Mouse (Mus musculus) small intestine, adult 2 months (tissue): ENCODE measurements around the gene Eif3j1.

Source experiments
- CTCF ChIP-seq: fragments of 200-500 bp; IDR thresholded peaks from 2 replicates; pipeline ENCODE4 v1.5.1; 2012; ENCODE audit warnings: low read depth, mild to moderate bottlenecking, control low read depth, inconsistent platforms, low read length, moderate library complexity, mixed read lengths; ENCODE audit not compliant: insufficient replicate concordance, insufficient read length; ENCODE audit errors: extremely low read depth
- POLR2A ChIP-seq: fragments of 200-500 bp; IDR thresholded peaks from 2 replicates; pipeline ENCODE4 v1.6.1; 2012; ENCODE audit warnings: low read depth, mild to moderate bottlenecking, control low read depth, inconsistent platforms, low read length, moderate library complexity

- TF ChIP-seq POLR2A (no peak), CTCF (no peak)
Observed at GRCm38 (mm10) chr2:122081728-122082456, 53.5 kb downstream of the Eif3j1 start.
